Mouse (Mus musculus) adrenal gland, postnatal 10 days (tissue): ENCODE measurements at regions not wholly inside any gene's neighbourhood (a gene's known extent, or its start where the extent isn't known, plus 50 kb on each side); places are given as distances from the start of the nearest gene placed in this dataset.

Experiments used
- DNase-seq: peaks from one replicate; pipeline ENCODE4 v3.0.0; 2021; ENCODE audit warnings: mixed read lengths

GRCm38 (mm10) chrX:22898698-22899051, 466.2 kb downstream of the Klhl13 start:
- DNase-seq: no peak

GRCm38 (mm10) chrX:22898048-22898697, 466.7 kb downstream of the Klhl13 start:
- DNase-seq: no peak

GRCm38 (mm10) chrX:22869791-22870190, 495.1 kb downstream of the Klhl13 start:
- peak; percentile 5 for DNase-seq

DNA sequence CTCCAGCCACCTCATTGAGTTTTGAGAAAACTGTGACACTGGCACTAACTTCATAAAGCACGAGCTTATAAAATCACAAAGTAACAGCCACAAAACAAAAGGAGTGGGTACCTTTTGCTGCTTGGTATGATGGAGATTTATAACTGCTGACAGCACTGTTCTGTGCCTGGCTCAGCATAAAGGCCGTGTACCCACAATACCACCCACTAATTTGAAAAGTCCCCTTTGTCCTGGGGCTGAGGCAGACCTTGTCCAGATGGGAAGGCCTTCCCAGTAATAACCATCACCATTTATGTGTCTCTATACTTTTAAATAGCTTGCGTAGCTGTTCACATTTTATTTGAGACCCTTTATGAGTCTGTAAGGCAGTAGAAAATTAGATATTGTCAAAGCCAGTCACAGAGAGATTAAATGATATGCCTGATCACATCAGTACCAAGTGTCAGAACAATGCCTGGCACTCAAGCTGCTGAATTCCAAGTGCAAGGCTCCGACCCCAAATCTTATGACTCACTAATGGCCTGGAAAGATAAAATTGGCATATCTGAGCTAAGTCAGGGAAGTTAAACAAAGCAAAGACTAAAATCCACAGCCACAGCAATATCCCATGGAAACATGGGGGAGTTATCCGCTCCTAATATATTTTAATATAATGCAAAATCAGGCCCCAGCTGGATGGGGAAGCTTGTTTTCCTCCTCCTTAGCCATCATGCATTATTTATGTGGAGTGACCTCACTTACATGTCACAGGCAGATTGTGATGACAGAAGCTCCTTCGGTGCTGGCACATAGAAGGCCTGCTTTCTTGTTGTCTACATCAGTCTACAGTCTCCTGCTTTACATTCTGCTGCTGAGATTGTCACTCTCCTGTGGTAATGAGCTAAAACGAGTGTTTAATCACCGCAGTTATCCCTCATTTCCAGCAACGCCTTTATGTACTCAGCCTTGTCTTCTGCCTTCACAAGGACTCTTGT, 515.1 kb downstream of the Klhl13 start:
- DNase-seq: no peak

DNA sequence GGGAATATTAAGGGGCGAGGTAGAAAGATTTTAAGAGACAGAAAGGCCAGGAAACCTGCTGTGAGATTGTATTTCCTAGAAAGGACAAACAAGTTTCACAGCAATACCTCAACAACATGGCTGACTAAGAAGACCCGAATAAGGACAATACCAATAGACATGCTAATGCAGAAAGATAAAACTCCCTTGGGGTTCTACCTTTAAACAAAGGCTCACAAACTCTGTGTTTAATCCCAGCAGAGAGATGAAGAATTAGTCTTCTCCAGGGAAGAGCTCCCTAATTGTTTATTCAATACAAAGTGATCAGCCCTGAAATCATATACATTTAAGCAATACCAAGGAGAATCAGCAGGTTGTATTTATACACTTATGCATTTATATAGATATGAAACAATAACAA, 516.1 kb downstream of the Klhl13 start:
- DNase-seq: no peak

DNA sequence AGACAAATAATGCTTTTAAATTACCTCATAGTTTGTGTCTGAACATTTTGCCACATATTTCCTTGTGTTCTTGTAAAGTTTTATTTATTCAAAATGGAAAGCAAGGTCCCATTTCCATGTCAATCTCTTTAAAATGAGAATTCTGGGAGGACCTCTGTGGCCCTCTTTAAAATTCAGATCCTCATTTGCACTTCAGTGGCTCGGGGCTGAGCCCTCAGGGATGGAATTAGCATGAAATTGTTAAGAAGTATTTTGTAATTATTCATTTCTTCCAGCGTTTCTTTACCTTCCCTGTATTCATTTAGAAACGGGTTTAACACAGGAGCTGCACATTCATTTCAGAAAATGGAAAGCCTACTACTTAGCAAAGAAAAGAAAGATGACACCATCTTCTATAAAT, 531.7 kb downstream of the Klhl13 start:
- no peak for DNase-seq

DNA sequence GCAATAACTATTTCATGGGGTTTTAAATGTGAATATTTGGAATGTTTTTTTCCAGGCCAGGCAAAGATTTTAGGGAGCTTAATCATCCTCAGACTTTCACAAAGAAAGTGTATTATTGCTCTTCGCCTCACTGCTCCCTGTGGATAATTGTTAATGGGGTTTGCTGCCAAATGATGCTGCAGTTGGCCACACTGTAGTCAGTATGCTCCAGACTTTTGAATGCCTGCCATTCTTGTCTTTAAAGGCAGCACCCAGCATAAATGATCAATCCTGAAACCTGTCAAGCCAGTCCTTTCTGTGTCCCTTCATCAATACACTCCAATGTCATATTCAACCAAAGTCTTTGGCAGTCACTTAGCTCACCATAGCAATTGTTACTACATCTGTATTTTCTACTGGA, 559.7 kb downstream of the Klhl13 start:
- DNase-seq: no peak

GRCm38 (mm10) chrX:22769971-22770530, 594.8 kb downstream of the Klhl13 start:
- no peak for DNase-seq

GRCm38 (mm10) chrX:22739235-22739634, 625.6 kb downstream of the Klhl13 start:
- no peak for DNase-seq

DNA sequence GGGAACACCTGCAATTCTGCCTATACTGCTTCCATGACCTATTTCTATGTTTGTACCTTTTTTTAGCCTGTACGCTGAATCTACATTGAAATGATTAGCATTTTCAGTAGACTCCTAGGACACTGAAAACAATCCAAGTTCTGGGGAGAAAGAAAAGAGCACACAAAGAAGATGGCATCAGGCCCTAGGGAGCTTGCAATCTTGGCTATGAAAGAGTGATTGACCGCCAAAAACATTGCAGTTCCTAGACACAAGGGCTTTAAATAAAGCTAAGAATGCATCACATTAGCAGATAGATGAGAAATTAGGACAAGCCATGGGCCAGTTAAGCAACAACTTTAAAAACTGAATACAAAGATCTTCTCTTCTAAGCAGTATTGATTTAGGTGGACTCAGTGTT, 666.7 kb downstream of the Klhl13 start:
- DNase-seq: no peak

GRCm38 (mm10) chrX:22657722-22658342, 707.0 kb downstream of the Klhl13 start:
- no peak for DNase-seq
